Mouse (Mus musculus): ENCODE data around the gene Dstn.

GRCm38 (mm10) chr2:143969260-143969659 is 54.1 kb downstream of the Dstn start:
- no peak for TF ChIP-seq POLR2A (IDR thresholded peaks at IDR 0.05; ENCODE audit: extremely low read depth, insufficient read depth, low read length)
- TF ChIP-seq CTCF (IDR thresholded peaks at IDR 0.05; ENCODE audit: low read depth, low read length) = no peak
